Mouse (Mus musculus): ENCODE data around the gene Lrrc1.
"Not testable (repeated sequence)": the region's sequence is repeated elsewhere in the genome, so short reads cannot be mapped to it uniquely, and the experiment has no call there.

Lrrc1 gene

GRCm38 (mm10) chr9:77544354-77545067 lies at the start of gene Lrrc1:
Gene Lrrc1 (minus strand): TSS chr9:77544870.
- DNase-seq (ENCODE audit: low read depth, low spot score) = peak; percentile 94

- peak; percentile 12 for DNase-seq (ENCODE audit: low read depth, low spot score)
These were observed 47.8 kb upstream of the Lrrc1 start for GRCm38 (mm10) chr9:77592423-77592822.

GRCm38 (mm10) chr9:77589496-77589895 lies 44.8 kb upstream of the Lrrc1 start:
- no peak for DNase-seq (ENCODE audit: low read depth, low spot score)

- no peak for DNase-seq (ENCODE audit: low read depth, low spot score)
These were observed 42.9 kb upstream of the Lrrc1 start for GRCm38 (mm10) chr9:77587616-77588015.

GRCm38 (mm10) chr9:77586806-77587591 lies 42.3 kb upstream of the Lrrc1 start:
- peak; percentile 27 for DNase-seq (ENCODE audit: low read depth, low spot score)

- DNase-seq (ENCODE audit: low read depth, low spot score) = no peak
These were observed 40.1 kb upstream of the Lrrc1 start for GRCm38 (mm10) chr9:77584746-77585145.

GRCm38 (mm10) chr9:77583302-77583701 lies 38.6 kb upstream of the Lrrc1 start:
- no peak for DNase-seq (ENCODE audit: low read depth, low spot score)

- peak; percentile 45 for DNase-seq (ENCODE audit: low read depth, low spot score)
These were observed 35.2 kb upstream of the Lrrc1 start for GRCm38 (mm10) chr9:77579827-77580226.

- DNase-seq (ENCODE audit: low read depth, low spot score) = no peak
These were observed 33.3 kb upstream of the Lrrc1 start for GRCm38 (mm10) chr9:77577931-77578330.

GRCm38 (mm10) chr9:77577409-77577808 lies 32.7 kb upstream of the Lrrc1 start:
- DNase-seq (ENCODE audit: low read depth, low spot score) = no peak

- no peak for DNase-seq (ENCODE audit: low read depth, low spot score)
These were observed 31.6 kb upstream of the Lrrc1 start for GRCm38 (mm10) chr9:77576320-77576719.

GRCm38 (mm10) chr9:77574996-77575395 lies 30.3 kb upstream of the Lrrc1 start:
- DNase-seq (ENCODE audit: low read depth, low spot score) = not testable (repeated sequence)

- no peak for DNase-seq (ENCODE audit: low read depth, low spot score)
These were observed 27.2 kb upstream of the Lrrc1 start for GRCm38 (mm10) chr9:77571851-77572250.

- no peak for DNase-seq (ENCODE audit: low read depth, low spot score)
These were observed 24.3 kb upstream of the Lrrc1 start for GRCm38 (mm10) chr9:77568789-77569506.

GRCm38 (mm10) chr9:77561827-77562226 lies 17.2 kb upstream of the Lrrc1 start:
- DNase-seq (ENCODE audit: low read depth, low spot score) = no peak

GRCm38 (mm10) chr9:77557963-77558362 lies 13.3 kb upstream of the Lrrc1 start:
- no peak for DNase-seq (ENCODE audit: low read depth, low spot score)

GRCm38 (mm10) chr9:77557181-77557580 lies 12.5 kb upstream of the Lrrc1 start:
- DNase-seq (ENCODE audit: low read depth, low spot score) = no peak

- DNase-seq (ENCODE audit: low read depth, low spot score) = no peak
These were observed 11.8 kb upstream of the Lrrc1 start for GRCm38 (mm10) chr9:77556435-77556834.

- no peak for DNase-seq (ENCODE audit: low read depth, low spot score)
These were observed 8.8 kb upstream of the Lrrc1 start for GRCm38 (mm10) chr9:77553465-77553864.

GRCm38 (mm10) chr9:77551036-77551512 lies 6.4 kb upstream of the Lrrc1 start:
- DNase-seq (ENCODE audit: low read depth, low spot score) = peak; percentile 51

- DNase-seq (ENCODE audit: low read depth, low spot score) = peak; percentile 13
These were observed 1.3 kb upstream of the Lrrc1 start for GRCm38 (mm10) chr9:77546010-77546409.

GRCm38 (mm10) chr9:77545068-77545421 lies 375 bp upstream of the Lrrc1 start:
- no peak for DNase-seq (ENCODE audit: low read depth, low spot score)
